Mouse (Mus musculus) regulatory T cell (primary cell): ENCODE measurements around the gene Mboat2.

Source experiments
- in situ Hi-C: fragments of 300-600 bp; cut with MboI, MseI; formaldehyde crosslinking; loops from one replicate; pipeline ENCODE4 v1.15.1; 2025; ENCODE audit warnings: high pct_unique_total_duplicates

The Mboat2 gene

DNA sequence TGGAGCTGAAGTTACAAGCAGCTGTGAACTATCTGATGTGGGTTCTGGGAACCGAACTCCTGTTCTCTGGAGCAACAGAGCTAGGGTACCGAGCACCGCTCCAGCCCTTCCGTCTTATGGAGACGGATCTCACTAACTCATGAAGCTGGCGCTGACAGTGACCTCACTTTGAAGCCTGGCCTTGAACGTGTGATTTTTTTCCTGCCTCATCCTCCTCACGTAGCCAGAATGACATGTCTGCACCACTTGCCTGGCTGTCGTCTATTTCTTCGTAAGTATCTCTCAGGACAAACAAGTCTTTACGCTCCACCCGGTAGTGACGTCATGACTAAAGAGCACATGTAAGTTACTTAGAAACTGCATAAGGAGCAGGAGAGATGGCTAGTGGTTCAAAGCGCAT is 116.4 kb downstream of the Mboat2 start:
- in situ Hi-C loops: loop anchor here (5.0 to 10.0 kb wide), 2 partner anchors 230 to 472 kb away; no protein-coding TSS in a partner anchor

DNA sequence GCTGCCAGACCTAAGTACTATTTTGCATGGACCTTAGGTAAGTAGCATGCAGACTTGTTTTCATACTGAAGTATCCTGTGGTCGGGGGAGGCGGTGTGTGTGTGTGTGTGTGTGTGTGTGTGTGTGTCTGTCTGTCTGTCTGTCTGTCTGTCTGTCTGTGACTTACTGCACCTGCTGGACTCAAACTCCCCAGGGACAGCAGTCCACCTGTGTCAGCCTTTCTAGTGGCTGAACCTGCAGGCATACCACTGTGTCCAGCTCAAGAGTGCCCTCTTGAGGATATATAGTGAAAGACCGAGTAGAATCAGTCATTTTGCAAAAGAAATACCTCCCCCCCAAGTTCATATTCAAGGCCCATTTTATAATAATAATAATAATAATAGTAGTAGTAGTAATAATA is 117.7 kb downstream of the Mboat2 start:
- in situ Hi-C loops: loop anchor here (5.0 to 10.0 kb wide), 2 partner anchors 231 to 474 kb away; no protein-coding TSS in a partner anchor

DNA sequence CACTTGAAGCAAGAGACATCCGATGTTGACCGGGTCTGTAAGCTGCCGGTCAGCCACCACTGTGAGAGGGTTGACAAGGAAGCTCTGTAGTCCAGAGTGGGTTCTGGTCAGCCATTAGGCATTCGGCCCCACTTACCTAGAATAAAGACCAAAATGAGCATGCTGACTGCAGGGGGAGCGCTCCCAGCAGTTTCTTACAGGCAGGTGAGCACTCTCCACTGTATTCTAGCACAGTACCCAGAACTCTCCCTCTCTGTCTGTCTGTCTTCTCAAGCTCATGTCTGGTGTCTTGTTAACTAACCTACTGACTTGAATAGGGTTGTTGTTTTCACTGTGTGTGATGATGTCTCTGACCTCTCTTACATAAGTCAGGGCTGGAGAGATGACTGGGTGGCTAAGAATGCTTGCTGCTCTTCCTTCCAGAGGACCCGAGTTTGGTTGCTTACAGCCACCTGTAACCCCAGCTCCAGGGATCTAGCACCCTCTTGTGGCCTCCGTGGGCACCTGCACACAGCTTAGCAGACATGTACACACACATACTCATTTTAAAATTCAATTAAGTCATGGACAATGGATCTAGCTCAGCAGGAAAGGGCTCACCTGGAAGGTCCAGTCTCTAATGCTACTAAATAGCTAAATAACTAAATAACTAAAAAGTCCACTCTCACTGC is 119.8 kb downstream of the Mboat2 start:
- in situ Hi-C loops: no loop called here

DNA sequence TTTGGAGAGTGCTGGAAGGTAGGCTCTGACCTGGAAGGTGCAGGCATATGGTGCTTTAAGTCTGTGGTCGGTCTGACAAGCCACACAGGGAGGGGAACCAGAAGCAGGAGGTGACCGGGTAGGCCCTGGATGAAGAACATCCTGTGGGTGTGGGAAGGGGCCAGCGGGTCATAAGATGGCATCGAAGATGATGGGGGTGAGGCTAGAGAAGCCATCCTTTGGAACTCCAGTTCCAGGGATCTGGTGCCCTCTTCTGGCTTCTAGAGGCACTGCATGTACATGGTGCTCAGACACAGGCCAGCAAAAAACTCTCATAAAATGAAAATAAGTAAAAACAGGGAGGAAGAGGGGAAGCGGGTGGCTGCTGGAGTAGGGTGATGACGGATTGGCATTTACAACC is 121.5 kb downstream of the Mboat2 start:
- in situ Hi-C loops: no loop called here

DNA sequence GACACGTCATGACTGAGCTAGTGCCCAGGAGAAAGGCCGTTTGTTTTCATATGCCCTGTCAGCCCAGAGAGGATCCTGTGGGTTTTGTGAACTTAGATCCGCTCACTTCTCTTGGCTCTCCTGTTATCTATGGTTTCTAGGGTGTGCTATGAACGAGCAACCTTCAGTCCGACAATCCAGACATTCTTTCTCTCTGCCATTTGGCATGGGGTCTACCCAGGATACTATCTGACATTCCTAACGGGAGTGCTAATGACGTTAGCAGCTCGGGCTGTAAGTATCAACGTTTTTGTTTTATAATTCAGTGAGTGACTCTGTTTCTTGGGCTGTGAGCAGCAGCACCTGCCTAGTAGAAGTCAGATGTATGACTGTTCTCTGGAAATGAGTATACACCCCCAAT is 124.5 kb downstream of the Mboat2 start:
- in situ Hi-C loops: no loop called here

DNA sequence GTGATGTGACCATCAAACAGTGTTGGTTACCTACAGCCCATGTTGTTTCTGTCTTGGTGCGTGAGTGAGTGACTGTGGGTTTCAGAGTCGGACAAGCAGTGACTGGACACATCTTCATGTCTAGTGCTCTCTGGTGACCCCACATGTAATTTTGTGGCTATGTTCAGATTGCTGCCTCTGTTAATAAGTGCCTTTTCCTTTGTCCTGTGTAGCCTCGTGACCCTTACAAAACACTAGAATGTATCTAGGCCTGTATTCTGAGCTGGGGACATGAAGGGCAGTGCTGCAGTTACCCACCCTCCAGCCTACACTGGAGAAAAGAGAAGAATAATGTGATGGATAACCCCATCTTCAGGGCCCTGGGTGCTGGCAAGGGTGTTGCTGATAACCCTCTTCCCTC is 127.8 kb downstream of the Mboat2 start:
- in situ Hi-C loops: no loop called here

DNA sequence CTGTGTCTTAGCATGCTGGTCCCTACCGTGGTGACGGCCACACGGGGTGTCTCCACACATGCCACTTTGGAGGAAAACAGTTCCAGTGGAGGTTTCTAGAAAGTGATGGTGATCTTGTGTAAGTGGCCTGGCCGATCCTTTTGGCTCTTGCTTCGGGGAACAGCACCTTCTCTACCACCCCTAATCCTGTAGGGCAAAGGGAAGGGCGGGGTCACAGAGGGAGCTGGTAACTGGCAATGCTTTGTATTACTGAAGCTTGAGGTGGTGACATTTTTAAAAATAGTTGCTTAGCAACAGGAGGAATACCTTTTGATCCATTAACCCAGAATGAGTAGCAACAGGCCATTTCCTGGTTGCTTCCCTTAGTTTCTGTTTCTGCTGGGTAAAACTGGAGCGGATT is 131.1 kb downstream of the Mboat2 start:
- in situ Hi-C loops: no loop called here

DNA sequence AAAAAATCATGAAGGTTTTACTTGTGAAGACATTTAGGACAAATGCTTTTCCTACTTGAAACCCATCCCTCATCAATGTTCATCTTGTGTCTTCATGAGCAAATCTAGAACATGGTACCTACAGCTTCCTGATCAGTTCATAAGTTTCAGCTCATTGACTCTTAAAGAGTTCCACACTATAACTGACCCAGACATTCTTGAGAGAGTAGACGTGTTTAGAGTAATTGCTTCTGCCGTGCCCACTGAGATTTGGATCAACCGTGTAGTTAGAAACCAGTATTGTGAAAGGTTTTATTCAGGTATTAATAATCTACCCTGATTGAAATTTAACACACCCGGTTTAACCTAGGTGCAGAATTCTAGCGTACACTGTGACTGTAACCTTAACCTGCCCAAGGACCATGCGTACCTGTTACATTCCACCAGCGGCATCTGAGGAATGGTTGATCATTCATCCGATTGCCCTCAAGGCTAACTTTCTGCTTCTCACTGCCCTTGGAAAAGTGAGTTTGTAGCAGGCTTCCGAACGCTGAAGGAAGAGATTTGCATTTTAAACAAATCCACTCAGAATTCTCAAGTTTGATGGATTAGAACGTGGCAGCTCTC is 131.8 kb downstream of the Mboat2 start:
- in situ Hi-C loops: no loop called here

DNA sequence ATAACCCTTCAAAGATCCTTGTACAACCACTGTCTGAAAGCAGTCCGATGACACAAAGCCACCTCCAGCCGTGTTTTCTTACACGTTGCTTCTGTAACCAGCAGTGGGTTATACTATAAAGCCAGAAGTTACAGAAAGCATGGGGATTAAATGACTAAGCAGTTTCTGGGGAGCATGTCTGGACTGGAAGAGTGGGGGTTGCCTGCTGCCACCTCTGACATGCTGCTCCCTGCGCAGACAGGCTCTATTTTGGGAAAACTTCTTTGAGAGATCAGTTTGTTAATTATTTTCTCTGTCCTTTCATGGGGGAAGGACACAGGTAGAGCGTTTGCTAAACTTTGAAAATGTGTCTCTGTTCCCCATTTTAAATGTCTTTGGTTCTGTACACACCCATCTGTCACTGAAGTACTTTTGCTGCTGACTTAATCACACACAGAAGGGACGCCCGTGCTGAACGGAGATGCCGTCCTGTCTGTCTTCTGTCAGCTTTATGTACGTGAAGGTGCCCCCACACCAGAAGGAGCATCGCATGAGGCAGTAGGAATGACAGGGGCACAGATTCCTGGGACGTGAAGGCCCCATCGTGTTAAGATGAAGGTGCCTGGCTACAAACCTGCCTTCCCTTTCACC is 132.8 kb downstream of the Mboat2 start:
- in situ Hi-C loops: no loop called here

DNA sequence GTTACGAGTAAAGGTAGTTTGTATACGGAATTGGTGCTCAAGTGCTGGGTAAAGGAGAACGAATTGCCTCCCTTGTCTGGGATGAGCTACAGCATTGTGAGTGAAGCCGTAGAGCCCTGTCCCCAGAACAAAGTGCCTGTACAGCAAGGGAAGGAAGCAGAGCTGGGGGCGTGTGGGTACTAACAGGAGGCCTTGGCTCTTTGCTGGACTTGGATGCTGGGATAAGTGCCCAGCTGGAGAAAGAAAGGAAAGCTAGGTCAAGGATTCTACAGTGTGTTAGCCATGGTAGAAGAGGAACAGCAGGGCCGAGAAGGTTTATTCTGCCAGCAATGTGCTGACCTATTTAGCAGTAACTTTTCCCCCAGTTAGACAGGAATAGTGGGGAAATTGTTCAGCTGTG is 134.7 kb downstream of the Mboat2 start:
- in situ Hi-C loops: no loop called here

DNA sequence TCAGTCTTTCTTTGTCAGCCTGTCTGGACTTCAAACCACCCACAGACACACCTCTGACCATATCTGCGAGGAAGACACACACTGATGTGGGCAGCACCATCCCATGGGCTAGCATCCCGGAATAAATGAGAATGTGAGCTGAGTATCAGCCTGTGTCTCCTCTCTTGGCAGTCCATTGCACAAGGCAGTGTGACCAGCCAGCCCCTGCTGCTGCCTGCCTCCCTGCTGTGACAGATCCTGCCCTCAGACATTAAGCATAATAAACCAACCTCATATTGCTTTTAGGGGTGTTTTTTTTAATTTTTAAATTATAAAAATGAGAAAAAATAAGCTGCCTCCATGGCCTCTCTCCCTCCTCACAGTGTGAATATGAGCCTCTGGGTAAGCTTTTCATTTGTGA is 135.4 kb downstream of the Mboat2 start:
- in situ Hi-C loops: no loop called here

DNA sequence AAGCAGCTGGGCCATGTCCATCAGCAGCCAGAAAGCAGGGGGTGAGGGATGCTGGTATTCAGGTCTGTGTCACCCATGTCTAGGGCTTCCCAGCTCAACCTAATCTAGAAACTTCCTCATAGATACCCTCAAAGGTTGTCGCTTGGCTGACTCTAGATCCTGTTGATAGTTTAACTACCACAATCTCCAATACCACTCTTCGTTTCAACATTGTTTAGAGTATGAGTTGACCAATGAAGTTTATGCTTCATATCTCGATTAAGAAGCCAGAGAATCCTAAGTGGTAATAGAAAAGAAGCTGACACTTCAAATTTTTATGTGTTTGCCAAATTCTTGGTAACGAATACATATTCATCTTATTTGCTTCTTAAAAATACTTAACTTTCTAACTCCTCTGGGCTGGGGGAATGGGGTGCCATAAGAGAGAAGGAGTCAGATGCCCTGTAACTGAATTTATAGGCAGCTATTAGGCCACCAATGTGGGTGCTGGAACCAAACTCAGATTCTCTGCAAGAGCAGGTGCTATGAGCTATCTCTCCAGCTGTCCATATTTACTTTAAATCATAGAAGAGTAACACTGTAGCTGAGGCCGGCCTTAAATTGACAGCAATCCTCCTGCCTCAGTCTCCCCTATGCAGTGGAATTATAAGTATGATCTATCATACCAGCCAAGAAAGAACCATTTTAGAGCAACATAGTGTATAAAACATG is 141.0 kb downstream of the Mboat2 start:
- in situ Hi-C loops: no loop called here

DNA sequence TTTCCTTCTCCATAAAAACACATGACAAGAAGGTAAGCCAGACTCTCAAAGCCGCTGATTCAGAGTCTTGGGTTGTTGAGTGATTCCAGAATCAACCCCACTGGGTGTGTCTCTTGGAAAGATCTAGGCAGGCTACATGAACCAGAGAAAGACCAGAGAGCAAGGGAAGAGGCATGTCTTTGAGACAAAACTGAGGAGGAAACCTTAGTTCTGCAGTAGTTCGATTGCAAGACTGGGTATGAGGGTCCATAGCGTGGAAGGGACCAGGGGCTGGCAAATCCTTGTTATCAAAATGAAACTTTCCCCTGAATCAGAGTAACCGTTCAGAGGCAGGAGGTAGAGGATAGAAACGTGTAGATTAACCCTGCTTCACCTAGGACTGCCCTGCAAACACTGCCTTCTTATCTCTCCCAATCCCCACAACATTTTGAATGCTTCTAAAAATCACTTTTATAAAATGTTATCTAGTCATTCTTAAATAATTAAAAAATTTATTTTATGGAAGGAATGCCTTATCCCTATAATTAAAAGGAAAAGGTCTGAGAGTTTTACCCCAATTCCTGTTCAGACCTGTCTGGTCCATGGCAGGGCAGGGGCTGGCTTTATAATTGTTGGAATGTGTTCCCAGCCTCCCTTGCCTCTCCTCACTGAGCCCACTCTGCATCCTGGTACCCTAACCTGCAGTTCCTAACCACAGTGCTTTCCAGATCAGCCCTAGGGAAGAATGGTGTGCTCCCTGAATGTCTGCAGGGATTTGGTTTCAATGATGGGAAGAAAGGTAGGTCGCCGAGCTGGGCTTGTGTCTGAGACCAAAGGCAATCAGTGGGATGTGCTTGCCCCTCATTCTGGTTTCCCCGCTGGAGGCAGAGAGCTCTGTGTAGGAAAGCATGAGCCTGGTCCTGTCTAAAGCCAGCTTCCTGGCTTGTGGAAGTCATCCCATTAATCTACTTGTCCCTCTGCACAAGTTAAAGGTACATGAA is 142.0 kb downstream of the Mboat2 start:
- in situ Hi-C loops: no loop called here

DNA sequence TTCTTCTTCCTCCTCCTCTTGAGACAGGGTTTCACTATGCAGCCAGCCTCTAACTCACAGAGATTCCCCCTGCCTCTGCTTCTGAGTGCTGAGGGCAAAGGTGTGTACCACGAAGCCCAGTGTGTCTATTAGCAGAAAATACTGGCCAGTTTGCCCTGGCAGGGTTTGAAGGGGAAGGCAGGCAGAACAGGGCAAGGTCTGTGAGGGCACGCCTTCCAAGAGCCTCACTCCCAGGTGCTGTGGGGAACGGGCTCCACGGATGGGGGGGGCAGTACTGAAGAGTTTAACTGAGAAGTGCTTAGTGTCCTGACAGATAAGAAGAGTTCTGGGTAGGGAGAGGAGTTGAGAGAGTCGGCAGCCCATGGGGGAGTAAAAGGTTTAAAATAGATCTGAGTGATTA is 142.9 kb downstream of the Mboat2 start:
- in situ Hi-C loops: no loop called here

DNA sequence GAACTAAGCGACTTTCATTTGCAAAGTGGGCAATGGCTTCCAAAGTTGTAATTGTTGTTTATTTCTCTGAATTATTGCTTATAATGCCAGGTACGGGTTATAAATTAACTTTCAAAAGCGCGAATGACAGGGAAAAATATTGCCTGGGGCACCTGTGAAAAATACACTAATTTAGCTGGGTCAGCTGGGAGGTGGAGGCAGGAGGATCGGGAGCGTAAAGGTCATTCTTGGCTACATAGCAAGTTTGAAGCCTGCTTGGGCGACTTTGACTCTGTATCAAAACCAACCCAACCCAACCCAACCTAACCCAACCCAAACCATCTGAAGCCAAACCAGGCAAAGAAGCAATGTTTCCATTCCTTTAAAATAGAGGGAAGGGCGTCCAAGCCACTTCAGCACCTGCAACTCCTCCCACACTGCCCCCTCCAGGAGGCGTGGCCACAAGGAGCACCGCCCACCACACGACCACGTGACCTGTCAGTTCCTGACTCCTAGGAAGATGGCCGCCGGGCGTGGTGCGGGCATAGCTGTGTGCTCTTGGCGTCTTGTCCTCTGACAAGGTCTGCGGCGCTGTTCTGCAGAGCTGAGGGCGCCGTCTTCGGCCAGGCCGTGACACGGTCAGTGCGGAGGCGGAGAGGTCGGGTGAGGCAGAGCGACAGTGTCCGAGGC is 143.9 kb downstream of the Mboat2 start, which contains the start of gene Kidins220:
Kidins220 (plus strand) TSS at position 480 of the 669 bp plus-strand sequence.
- in situ Hi-C loops: no loop called here

DNA sequence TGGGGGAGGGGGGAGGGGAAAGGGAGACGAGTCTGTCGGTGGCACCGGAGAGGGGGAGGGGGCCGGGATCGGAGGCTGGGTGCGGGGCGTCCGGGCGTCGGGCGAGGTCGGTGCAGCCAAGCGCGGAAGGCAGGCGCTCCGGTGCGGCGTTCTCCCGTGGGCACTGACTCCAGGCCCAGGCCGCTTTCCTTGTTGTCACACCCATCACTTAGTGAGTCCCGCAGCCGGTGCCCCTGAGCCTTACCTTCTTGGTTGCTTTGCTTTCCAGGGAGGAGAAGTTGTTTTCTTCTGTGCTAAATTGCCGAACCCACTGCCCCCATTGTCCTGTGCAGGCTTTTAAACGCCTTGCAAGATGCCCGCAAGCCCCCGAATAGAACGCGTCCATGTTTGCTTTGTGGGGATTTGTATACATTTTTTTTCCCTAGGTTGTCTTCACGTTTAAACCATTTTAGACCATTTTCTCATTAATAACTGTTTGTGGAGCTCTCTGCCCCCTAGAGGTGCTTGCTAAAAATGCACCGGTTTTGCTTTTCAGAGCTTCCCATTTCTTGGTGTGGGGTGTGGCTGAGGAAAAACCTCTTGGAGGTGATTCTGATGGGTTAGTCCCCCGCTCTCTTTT is 144.5 kb downstream of the Mboat2 start:
- in situ Hi-C loops: no loop called here

DNA sequence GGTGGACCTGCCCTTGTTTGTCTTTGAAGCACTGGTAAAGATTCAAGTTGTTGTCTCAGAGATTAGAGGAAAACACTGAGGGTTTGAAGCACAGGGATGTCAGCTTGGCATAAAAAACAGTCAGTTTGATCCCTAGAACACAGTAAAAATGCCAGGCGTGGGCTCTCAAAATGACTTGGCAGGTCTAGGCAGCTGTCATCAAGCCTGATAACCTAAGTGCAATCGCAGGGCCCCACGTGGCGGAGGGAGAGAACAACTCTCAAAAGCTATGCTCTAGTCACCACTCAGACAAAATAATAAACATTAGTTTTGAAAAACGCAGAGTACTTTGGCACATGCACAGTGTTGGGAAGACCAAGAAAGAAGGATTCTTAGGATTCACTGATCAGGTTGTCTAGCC is 154.5 kb downstream of the Mboat2 start:
- in situ Hi-C loops: no loop called here

DNA sequence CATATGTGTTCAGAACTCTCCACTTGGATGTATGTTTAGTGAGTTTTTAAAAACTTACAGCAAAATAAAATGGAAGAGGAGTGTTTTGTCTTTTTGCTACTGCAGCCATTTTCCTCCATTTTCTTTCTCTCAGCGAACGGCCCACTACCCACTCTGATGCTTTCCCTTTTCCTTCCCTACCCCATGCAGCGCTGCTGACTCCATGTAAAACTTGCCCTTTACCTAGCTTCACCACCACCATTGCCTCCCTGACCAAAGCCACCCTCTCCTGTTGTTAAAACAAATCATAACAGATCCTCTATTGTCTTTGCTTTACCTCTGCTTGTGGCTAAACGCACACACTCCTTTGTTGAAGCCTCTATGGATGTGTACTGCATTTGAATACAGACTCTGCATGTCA is 164.7 kb downstream of the Mboat2 start:
- in situ Hi-C loops: no loop called here

DNA sequence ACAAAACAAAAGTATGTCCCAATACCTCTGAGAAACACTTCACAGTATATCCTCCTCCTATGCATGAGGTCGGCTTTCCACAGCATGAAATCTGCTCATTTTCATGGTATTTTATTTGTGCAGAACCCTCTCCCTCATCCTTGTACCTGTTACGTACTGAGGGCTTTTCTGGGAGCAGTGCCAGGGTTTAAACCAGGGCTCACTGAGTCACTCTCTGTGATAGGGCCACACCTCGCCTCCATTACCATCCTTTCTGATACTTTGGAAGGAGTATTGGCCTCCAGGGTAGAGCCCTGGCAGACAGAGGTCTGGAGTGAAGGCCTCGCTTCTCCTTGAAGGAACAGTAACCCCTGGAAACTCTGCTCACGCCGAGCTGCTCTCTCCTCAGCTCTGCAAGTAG is 174.7 kb downstream of the Mboat2 start:
- in situ Hi-C loops: no loop called here

DNA sequence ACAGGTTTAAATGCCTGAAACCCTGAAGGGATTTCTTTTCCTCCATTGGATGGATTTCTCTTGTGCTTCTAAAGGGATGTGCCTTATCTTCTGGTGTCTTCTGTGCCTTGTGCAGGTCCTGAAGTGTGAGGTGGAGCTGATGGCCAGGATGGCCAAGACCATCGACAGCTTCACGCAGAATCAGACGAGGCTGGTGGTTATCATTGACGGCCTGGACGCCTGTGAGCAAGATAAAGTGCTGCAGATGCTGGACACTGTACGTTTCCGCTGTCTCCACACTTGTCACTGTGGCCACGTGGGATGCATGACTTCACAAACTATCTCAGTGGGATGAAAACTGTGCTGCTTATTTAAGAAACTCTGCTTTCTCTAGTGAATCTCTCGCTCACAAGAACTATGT is 179.3 kb downstream of the Mboat2 start:
- in situ Hi-C loops: no loop called here
